Mouse (Mus musculus): ENCODE data around the gene Dnah11.

Dnah11 gene

DNA sequence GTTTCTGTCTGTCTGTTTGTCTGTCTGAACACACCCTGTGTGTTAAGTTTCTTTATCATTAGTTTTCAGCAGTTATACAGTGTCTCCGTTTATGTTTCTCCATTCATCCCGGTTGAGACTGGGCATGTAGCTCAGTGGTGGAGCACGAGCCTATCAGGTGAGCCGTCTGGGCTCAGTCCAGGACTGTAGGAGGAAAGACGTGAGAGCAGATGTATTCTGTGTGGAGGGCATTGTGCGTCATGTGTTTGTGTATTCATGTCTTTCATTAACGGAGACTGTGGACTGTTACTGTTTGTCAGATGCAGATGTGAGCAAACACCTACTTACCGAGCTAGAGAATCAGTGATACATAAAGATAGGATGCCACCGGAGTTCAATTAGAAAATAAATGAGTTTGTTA is 341.8 kb downstream of the Dnah11 start:
- no peak for DNase-seq

DNA sequence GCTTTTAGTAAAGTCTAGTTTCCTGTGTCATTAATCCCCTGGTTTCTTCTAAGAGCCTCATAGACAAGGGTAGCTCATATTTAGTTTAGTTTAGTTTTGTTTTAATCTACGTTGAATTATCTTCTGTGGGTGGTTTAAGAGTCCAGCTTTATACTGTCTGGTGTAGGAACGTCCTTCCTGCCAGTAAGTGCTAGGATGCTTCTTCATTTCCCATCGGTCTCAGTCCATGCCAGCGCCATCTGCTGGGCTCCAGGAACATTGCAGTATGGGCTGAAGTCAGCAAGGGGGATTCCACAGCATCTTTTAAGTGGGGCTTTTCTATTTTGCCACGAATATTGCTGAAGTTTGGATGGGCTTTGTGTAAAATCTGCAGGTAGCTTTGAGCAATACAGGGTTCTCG is 345.5 kb downstream of the Dnah11 start:
- DNase-seq = peak; percentile 12 to 23

DNA sequence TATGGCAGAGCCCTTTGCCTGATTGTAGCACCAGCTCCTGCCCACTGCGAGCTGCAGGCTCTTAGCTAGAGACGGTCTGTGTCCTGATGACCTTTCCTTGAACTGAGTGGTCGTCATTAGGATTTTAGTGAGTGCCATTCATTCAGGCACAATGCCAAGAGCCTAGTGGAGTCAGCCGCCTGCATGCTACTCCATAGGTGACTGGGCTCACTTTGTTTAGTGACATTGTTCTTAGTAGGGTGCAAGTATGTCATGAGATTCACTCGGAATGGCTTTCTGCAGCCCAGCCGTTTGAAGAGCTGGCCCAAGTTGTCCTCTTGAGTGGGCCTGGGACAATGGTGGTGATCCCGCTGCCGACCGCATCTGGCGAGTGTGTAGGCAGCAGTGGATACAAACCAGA is 348.4 kb downstream of the Dnah11 start:
- DNase-seq = no peak

DNA sequence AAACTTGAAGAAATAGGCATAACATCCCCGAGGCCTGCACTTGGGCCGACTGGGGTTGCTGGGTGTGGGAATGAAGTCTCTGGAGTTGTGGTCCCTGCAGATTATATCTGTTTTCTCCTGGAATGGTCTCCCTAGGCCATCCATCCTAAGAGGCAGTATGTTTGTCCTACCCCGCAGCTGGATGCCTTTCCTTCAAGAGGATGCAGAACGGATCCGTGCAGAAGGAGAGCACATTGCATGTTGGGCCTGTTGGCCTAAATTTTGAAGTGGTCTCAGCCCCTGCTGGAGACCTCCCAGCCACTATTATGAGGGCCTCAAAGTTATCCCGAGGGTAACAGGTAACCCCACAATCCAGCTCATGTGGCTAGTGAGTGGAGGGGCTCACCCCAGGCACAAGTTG is 350.2 kb downstream of the Dnah11 start:
- DNase-seq = no peak

- DNase-seq = no peak
Measured at GRCm38 (mm10) chr12:117844917-117845316, 353.9 kb downstream of the Dnah11 start.

- DNase-seq = peak in 1 of 2 experiments; percentile 34
Measured at GRCm38 (mm10) chr12:117844075-117844408, 354.8 kb downstream of the Dnah11 start.

DNA sequence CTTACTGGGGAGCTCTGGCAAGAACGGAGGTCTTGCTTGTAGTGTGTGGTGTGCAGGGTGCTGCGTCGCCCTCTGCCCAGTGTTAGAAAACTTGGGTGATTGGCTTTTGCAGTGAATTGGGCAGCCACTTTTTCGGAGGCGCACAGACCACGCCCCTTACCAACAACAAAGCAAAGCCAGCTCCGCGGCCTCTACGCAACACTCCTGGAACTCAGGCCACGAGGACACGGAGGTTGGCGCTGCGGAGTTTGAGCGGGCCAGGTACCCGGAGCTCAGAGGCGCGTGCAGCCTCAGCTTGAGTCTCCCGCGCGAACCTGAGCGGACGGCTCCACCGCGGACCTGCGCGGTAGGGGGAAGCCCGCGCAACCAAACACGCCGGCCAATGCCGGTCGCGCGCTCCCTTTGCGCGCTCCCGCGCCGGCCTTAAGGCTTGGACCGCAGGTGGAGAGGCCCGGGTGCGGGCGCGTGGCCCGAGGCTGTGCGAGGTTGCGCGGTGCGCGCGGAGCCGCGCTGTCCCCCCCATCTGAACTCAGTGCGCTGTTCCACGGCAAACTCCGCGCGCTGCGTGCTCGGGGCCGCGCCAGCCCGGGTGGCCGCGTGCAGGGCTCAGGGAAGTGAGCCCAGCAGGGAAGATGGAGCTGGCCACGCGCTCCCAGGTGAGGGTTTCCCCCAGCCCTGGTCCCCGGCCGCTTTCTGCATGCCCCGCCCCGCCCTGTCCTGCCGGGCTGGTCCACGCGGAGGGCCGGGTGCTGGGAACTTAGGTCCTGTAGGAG is 355.4 kb downstream of the Dnah11 start:
- peak; percentile 43 to 46 for DNase-seq

GRCm38 (mm10) chr12:117842676-117843075 is 356.2 kb downstream of the Dnah11 start:
- DNase-seq = no peak

DNA sequence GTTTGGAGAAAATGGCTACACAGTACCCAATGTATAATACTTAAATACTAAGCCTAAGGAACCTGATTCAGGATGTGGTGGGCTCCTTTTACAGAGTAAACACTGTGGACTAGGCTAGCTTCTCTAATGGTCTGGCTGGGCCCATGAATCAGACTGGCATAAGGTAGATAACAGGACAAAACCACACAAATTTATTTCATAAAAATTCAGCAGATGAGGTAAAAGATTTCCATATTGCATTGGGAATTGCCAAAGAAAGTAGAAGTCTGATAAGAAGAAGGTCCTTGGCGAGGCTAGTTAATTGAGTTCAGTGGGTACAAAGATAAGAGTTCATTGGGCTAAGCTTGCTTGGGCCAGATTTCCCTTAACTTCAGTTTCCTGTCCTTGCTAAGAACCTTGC is 358.1 kb downstream of the Dnah11 start:
- no peak for DNase-seq

DNA sequence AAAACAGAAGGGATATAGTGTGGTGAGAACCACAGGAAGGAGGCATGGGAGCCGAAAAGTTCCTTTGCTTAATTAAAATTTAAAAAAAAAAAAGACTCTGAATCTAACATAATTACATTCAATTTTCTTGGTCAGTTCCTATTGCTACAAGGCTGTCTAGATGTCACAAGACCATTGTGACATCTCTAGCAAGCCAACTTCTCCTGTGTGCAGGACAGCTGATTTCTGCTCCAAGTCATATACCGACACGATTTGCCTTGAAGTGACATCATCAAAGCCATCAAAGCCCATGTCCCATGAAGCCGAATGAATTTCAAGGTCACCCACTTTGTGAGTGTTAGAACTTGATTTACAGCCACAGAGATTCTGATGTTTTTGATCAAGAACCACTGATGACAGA is 361.5 kb downstream of the Dnah11 start:
- no peak for DNase-seq

- no peak for DNase-seq
Measured at GRCm38 (mm10) chr12:117835371-117835770, 363.5 kb downstream of the Dnah11 start.

DNA sequence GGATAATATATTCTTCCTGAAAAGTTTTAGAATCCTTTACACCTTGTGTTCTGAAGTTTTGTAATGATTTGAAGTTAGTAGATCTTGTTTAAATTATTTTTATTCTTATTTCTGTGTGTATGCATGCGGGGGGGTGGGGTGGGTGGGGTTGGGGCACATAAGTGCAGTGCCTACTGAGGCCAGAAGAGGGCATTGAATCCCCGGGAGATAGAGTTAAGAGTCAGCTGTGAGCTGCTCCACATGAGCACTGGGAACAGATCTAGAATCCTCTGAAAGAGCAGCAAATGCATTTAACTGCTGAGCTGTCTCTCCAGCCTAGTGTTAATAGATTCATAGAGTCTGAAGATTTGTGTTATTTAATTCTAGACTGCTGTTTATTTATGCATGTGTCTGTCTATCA is 364.2 kb downstream of the Dnah11 start:
- no peak for DNase-seq

DNA sequence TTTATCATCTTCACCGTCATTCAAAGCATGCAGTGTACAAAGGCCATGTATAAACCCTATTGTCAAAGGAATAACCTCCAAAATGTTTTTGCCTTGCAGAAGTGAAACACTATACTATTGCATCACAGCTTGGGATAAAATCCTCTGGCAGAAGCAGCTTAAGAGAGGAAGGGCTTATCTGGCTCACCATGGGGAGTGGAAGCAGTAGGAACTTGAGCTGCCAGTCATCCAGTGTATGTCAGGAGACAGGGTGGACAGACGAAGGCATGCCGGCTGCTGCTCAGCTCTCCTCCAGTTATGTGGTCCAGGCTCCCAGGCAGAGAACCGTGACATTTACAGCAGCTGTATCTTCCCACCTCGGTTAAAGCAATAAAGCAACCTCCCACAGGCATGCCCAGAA is 366.7 kb downstream of the Dnah11 start:
- no peak for DNase-seq

- DNase-seq = no peak
Measured at GRCm38 (mm10) chr12:117831351-117831961, 367.4 kb downstream of the Dnah11 start.

GRCm38 (mm10) chr12:117828350-117828749 is 370.5 kb downstream of the Dnah11 start:
- no peak for DNase-seq
